Mouse (Mus musculus): ENCODE data around the gene 1110032F04Rik.
"Not testable (repeated sequence)": the region's sequence is repeated elsewhere in the genome, so short reads cannot be mapped to it uniquely, and the experiment has no call there.

Gene 1110032F04Rik

DNA sequence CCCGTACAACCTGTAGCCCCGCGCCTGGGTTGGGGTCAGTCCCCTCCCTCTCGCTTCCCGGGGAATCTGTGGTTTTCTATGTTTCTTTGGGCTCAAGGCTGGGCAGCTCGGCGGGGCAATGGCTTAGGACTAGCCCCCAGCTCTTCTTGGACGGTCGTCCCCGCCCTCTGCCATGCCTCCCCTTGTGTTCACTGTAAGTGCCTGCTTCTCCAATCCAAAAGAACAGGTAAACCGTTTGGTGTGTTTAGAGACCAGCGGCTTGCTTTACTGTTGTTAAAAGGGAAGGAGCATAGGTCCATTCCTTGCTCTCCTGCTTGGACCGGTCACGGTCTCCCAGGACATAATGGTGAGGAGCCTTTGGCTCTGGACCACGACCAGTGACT lies 1.2 kb downstream of the 1110032F04Rik start:
- H3K27me3 ChIP-seq (ENCODE audit: control insufficient read depth, insufficient read depth, low read length, poor library complexity, severe bottlenecking): no peaks in the 10 kb centered on the region

DNA sequence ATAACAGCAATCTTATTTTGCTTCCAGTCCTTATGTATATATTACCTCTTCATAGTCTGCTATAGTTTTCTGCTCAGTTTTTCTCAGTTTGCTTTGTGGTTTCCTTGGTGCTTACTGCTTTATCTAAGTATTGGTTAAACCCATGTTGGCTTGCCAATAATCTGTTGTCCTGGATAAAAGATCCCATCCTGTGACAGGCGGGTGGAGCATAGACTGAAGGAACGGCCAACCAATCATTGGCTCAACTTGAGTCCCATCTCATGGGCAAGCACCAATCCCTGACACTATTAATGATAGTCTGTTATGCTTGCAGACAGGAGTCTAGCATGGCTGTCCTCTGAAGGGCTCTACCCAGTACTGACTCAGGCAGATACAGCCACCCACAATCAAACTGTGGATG lies 4.7 kb downstream of the 1110032F04Rik start:
- Histone ChIP-seq H3K27me3 (ENCODE audit: control insufficient read depth, insufficient read depth, low read length, poor library complexity, severe bottlenecking) (no peaks in the 10 kb centered on the region), H3K36me3 (ENCODE audit: control insufficient read depth, insufficient read depth, low read length, poor library complexity, severe bottlenecking) (no peaks in the 10 kb centered on the region)
- no peak for DNase-seq (ENCODE audit: low read depth, low spot score)

More for the DNA sequence above, 1.2 kb downstream of the 1110032F04Rik start:
- H3K36me3 ChIP-seq (ENCODE audit: control insufficient read depth, insufficient read depth, low read length, poor library complexity, severe bottlenecking): no peaks in the 10 kb centered on the region
- no peak for DNase-seq (ENCODE audit: low read depth, low spot score)

DNA sequence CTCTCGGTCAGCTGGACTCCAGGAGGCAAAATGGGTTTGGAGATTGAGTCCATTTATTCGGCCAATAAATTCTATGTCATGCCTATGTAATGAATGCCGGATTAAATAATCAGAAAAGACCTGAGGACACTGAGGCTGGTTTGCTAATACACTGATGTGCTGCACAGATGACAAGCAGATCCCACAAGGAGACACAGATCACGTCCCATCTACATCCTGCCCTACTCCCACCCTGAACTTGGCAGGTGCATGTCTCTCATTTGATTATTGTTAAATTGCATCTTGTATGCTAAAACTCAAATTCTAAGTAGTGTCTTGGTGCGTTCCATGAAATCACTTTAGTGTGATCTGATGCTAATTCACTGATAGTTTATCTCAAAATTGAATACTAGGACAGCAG lies 17.5 kb downstream of the 1110032F04Rik start:
- H3K27me3 ChIP-seq (ENCODE audit: control insufficient read depth, insufficient read depth, low read length, poor library complexity, severe bottlenecking): no peaks in the 10 kb centered on the region
- no peak for DNase-seq (ENCODE audit: low read depth, low spot score)
- no peaks in the 10 kb centered on the region for H3K36me3 ChIP-seq (ENCODE audit: control insufficient read depth, insufficient read depth, low read length, poor library complexity, severe bottlenecking)

DNA sequence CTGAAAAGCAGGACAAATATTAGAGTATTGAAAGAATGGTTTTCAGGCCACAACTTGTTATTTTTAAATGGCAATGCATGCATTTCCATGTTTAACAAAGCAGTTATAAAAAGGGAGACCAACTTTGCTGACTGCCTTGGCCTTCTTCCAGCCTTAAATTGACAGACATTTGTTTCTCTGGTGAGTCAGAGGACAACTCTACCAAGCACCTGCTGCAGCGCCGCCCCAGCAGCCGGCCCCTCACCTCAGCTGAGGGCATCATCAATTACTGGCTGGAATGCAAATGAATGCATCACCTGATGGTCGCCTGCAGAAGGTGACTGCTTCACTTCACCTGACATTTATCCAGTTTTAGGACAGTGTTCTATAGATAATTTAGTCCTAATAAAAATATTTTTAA lies 26.0 kb downstream of the 1110032F04Rik start:
- no peak for DNase-seq (ENCODE audit: low read depth, low spot score)
- Histone ChIP-seq H3K27me3 (ENCODE audit: control insufficient read depth, insufficient read depth, low read length, poor library complexity, severe bottlenecking) (no peaks in the 10 kb centered on the region), H3K36me3 (ENCODE audit: control insufficient read depth, insufficient read depth, low read length, poor library complexity, severe bottlenecking) (no peaks in the 10 kb centered on the region)

DNA sequence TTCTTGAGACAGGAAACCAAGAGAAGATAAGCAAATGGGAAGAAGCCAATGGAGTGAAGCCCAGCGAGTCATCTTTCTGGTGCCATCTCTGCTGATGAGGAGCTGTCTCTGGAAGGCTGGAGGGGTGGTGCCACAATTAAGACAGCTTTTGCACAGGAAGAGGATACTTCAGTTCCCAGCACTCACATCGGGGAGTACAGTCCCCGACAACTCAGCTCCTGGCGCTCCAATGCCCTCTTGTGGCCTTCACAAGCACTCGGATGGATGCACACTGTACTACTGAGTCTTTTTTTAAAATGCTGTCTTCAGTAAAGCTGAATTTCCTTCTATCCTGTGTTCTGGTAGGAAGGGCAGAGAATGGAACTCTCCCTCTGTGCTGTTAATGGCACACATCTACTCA lies 27.8 kb downstream of the 1110032F04Rik start:
- DNase-seq (ENCODE audit: low read depth, low spot score): no peak
- Histone ChIP-seq H3K36me3 (ENCODE audit: control insufficient read depth, insufficient read depth, low read length, poor library complexity, severe bottlenecking) (no peaks in the 10 kb centered on the region), H3K27me3 (ENCODE audit: control insufficient read depth, insufficient read depth, low read length, poor library complexity, severe bottlenecking) (no peaks in the 10 kb centered on the region)

DNA sequence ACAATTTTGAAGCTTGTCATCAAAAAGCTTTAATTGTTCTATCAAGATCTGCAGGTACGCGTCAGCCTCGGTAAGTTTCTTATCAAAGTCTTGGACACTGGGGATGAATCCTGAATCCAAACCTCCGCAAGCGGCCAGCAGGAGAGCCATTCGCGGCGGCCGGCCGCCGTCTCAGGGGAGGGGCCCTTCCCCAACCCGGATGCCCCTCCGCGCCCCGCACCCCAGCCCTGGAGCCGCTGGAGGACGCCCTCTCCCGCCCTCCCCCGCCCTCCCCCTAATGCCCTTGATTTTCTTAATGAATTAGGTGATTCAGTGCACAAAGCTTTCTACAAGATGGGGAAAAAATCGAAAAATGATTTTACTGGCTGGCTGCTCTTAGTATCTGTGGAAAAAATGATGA lies 33.2 kb downstream of the 1110032F04Rik start:
- H3K27me3 ChIP-seq (ENCODE audit: control insufficient read depth, insufficient read depth, low read length, poor library complexity, severe bottlenecking); H3K36me3 ChIP-seq (ENCODE audit: control insufficient read depth, insufficient read depth, low read length, poor library complexity, severe bottlenecking); DNase-seq (ENCODE audit: low read depth, low spot score): not testable (repeated sequence)

DNA sequence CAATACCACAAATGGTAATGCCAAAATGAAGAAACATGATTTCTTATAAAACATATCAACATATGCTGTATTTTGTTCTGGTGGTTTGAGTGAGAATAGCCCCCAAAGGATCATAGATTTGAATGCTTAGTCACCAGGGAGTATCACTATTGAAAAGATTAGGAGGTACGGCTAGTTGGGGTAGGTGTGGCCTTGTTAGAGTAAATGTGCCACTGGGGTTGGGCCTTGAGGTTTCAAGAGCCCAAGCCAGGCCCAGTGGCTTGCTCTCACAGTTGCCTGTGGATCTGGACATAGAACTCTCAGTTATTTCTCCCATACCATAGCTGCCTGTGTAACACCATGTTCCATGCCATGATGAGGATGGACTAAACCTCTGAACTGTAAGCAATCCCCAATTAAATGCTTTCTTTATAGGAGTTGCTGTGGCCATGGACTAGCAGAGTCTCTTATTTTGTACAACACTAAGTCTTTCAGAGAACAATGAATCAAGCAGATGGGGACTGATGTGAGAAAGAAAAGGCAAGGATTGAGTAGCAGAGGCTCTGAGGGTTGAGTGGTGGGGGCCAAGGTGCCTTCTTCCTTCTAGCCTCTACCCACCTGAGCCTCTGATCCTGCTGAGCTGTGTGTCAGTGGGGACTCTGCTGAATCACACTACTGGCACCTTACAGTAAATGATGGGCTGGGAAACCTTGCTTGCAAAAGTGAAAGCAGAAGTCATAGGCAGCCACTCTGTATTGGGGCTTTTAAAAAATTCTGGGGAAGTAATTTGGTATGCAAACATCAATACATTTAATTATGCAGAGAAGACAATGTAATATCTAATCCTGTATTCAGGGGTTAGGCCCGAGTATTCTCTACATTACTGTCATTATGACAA lies 35.8 kb downstream of the 1110032F04Rik start:
- DNase-seq (ENCODE audit: low read depth, low spot score): peak; percentile 61
- H3K36me3 ChIP-seq (ENCODE audit: control insufficient read depth, insufficient read depth, low read length, poor library complexity, severe bottlenecking): no peaks in the 10 kb centered on the region
- peaks cover 2% of the 10 kb centered on the region; the same call in 1 of the 2 replicates for H3K27me3 ChIP-seq (ENCODE audit: control insufficient read depth, insufficient read depth, low read length, poor library complexity, severe bottlenecking)

DNA sequence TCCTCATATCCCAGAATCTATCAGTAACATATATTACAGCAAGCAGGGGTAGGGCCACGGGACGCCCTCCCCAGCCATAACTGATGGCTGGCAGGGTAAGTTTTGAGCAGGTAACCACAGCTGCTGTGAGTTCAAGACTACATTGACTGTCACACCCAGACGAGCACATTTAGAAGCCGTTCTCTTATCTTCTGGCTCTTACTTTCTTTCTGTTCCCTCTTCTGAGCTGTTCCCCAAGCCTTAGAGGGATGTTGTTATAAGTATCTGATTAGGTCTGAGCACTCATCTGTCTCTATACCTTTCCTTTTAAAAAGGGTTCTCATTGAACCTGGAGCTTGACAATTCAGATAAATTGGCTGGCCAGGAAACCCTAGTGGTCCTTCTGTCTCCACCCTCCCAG lies 38.1 kb downstream of the 1110032F04Rik start:
- no peak for DNase-seq (ENCODE audit: low read depth, low spot score)
- no peaks in the 10 kb centered on the region for H3K36me3 ChIP-seq (ENCODE audit: control insufficient read depth, insufficient read depth, low read length, poor library complexity, severe bottlenecking)
- peaks cover 2% of the 10 kb centered on the region; the same call in 1 of the 2 replicates for H3K27me3 ChIP-seq (ENCODE audit: control insufficient read depth, insufficient read depth, low read length, poor library complexity, severe bottlenecking)
